Mouse (Mus musculus): ENCODE measurements around the gene Rnft2.

The Rnft2 gene

GRCm38 (mm10) chr5:118177640-118178039 lies 67.3 kb downstream of the Rnft2 start:
- in situ Hi-C loops (cut with MboI; ENCODE audit: low sequenced_read_pairs) = no loop called here

GRCm38 (mm10) chr5:118175137-118175536 lies 69.8 kb downstream of the Rnft2 start:
- in situ Hi-C loops (cut with MboI; ENCODE audit: low sequenced_read_pairs) = no loop called here

GRCm38 (mm10) chr5:118174310-118175009 lies 70.5 kb downstream of the Rnft2 start:
- in situ Hi-C loops (cut with MboI; ENCODE audit: low sequenced_read_pairs) = no loop called here

- in situ Hi-C loops (cut with MboI; ENCODE audit: low sequenced_read_pairs) = no loop called here
These were observed 72.7 kb downstream of the Rnft2 start for GRCm38 (mm10) chr5:118172078-118172723.

- in situ Hi-C loops (cut with MboI; ENCODE audit: low sequenced_read_pairs) = no loop called here
These were observed 73.3 kb downstream of the Rnft2 start for GRCm38 (mm10) chr5:118171665-118172064.

GRCm38 (mm10) chr5:118170888-118171529 lies 73.9 kb downstream of the Rnft2 start:
- in situ Hi-C loops (cut with MboI; ENCODE audit: low sequenced_read_pairs) = no loop called here

GRCm38 (mm10) chr5:118169222-118170221 lies 75.4 kb downstream of the Rnft2 start:
- in situ Hi-C loops (cut with MboI; ENCODE audit: low sequenced_read_pairs) = no loop called here

GRCm38 (mm10) chr5:118167561-118167995 lies 77.3 kb downstream of the Rnft2 start:
- in situ Hi-C loops (cut with MboI; ENCODE audit: low sequenced_read_pairs) = no loop called here

GRCm38 (mm10) chr5:118165462-118165861 lies 79.5 kb downstream of the Rnft2 start:
- in situ Hi-C loops (cut with MboI; ENCODE audit: low sequenced_read_pairs) = no loop called here

- in situ Hi-C loops (cut with MboI; ENCODE audit: low sequenced_read_pairs) = no loop called here
These were observed 80.3 kb downstream of the Rnft2 start, which contains the start of gene Hrk for GRCm38 (mm10) chr5:118164581-118164980. Hrk (plus strand) TSS chr5:118164648.

GRCm38 (mm10) chr5:118160691-118161090 lies 84.2 kb downstream of the Rnft2 start:
- in situ Hi-C loops (cut with MboI; ENCODE audit: low sequenced_read_pairs) = no loop called here

- in situ Hi-C loops (cut with MboI; ENCODE audit: low sequenced_read_pairs) = no loop called here
These were observed 87.9 kb downstream of the Rnft2 start for GRCm38 (mm10) chr5:118156976-118157375.

- in situ Hi-C loops (cut with MboI; ENCODE audit: low sequenced_read_pairs) = no loop called here
These were observed 89.4 kb downstream of the Rnft2 start for GRCm38 (mm10) chr5:118155565-118155947.

- in situ Hi-C loops (cut with MboI; ENCODE audit: low sequenced_read_pairs) = no loop called here
These were observed 89.9 kb downstream of the Rnft2 start, which contains the start of gene Fbxw8 for GRCm38 (mm10) chr5:118154839-118155564. Fbxw8 (minus strand) TSS chr5:118155464.

- in situ Hi-C loops (cut with MboI; ENCODE audit: low sequenced_read_pairs) = no loop called here
These were observed 95.2 kb downstream of the Rnft2 start for GRCm38 (mm10) chr5:118149711-118150110.

- in situ Hi-C loops (cut with MboI; ENCODE audit: low sequenced_read_pairs) = no loop called here
These were observed 97.7 kb downstream of the Rnft2 start for GRCm38 (mm10) chr5:118147264-118147663.

GRCm38 (mm10) chr5:118145999-118146679 lies 98.8 kb downstream of the Rnft2 start:
- in situ Hi-C loops (cut with MboI; ENCODE audit: low sequenced_read_pairs) = no loop called here

- in situ Hi-C loops (cut with MboI; ENCODE audit: low sequenced_read_pairs) = no loop called here
These were observed 99.5 kb downstream of the Rnft2 start for GRCm38 (mm10) chr5:118145458-118145857.

- in situ Hi-C loops (cut with MboI; ENCODE audit: low sequenced_read_pairs) = no loop called here
These were observed 100.1 kb downstream of the Rnft2 start for GRCm38 (mm10) chr5:118144770-118145169.

All from CH12F3 (cell line).